Mouse (Mus musculus): ENCODE measurements at regions not wholly inside any gene's neighbourhood (a gene's known extent, or its start where the extent isn't known, plus 50 kb on each side); places are given as distances from the start of the nearest gene placed in this dataset.

DNA sequence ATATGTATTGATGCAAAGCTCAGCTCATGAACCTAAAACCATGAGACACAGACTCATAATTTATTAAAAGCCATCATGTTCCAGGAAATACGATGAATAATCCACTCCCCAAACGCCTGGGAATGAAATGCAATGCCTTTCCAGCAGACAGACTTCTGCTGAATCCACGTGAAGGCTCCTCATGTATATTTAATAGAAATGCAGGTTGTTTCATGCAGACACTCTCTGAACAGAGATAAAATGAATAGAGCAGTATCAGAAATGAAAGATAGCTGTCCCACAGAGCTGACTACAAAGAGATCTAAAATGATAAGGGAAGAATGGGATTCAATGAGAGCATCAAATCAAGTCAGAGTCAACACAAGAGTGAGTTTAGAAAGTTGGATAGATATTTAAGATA lies 376.3 kb upstream of the Lrfn5 start:
- DNase-seq: no peak

DNA sequence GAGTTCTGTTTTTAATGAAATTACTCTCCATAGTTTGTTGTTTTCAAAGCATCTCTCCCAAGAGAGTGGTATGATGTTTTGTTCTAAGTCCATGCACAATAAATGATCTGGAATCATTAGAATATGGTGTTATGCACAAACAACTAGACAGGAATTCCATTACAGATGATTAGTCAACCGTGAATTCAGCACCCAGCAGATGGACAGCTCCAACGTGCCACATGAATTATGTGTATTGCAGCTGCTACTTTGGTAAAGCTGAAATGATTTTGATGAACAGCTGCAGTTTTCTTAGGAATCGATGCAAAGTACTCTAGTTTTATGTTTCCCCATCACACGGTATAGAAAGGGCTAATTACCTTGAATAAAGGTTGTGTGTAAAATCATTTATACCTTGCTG lies 347.6 kb upstream of the Lrfn5 start:
- peak; percentile 10 for DNase-seq

Data from thymus, postnatal 4 days (tissue).